Comparison of ENCODE assay signal across 10 mouse cellular contexts in genomic region chr8:111712588-111712987, GRCm38 (mm10). TPM values are rescaled to one million over a fixed set of nuclear protein-coding genes. Genes with fewer than 3 reads are reported as not detected.
A peak's percentile ranks its signal among the peaks of the same experiment; 100 is the strongest.
DNase-seq lines count a peak whose midpoint lies in the region; ATAC-seq and TF ChIP-seq lines count a peak whose summit lies in the region.
"Had no signal": no experiment of that assay in that cellular context is flagged by ENCODE, and none has a peak within 500 bp of the region (broad histone marks: within the 10 kb centered on the region; RNA-seq: fewer than 3 reads in every experiment).

No protein-coding gene starts in this region.

- DNase-seq in intestine, embryonic 14.5 days (ENCODE audit: low spot score), result peak; percentile 84
- DNase-seq in adrenal gland, postnatal 36 days, result peak; percentile 74 to 83
- peak; percentile 82 for DNase-seq in kidney, adult 9 months
- DNase-seq in lung, postnatal 4 days, result peak; percentile 66 to 78
- peak; percentile 55 for DNase-seq in urinary bladder, postnatal 25 days (ENCODE audit: low spot score)

- H3K9me3 ChIP-seq in intestine, embryonic 14.5 days (ENCODE audit: control insufficient read depth, low read length), result no peaks in the 10 kb centered on the region
- no peaks in the 10 kb centered on the region for H3K9me3 ChIP-seq in intestine, embryonic 16.5 days (ENCODE audit: control insufficient read depth, low read length)
- H3K9me3 ChIP-seq: embryonic facial prominence, embryonic 13.5 days; limb, embryonic 13.5 days had no signal

- no peaks in the 10 kb centered on the region for H3K27me3 ChIP-seq in intestine, embryonic 14.5 days (replicated peaks; ENCODE audit: control insufficient read depth, insufficient read depth, low read length)
- H3K27me3 ChIP-seq in intestine, embryonic 16.5 days (replicated peaks; ENCODE audit: control insufficient read depth, insufficient read depth, low read length), result no peaks in the 10 kb centered on the region
- H3K27me3 ChIP-seq: embryonic facial prominence, embryonic 13.5 days; limb, embryonic 13.5 days had no signal

- H3K27ac ChIP-seq in intestine, embryonic 14.5 days (ENCODE audit: low read depth), result no peak overlapping the region
- no peak overlapping the region for H3K27ac ChIP-seq in intestine, embryonic 16.5 days (ENCODE audit: low read length)
- H3K27ac ChIP-seq in embryonic fibroblast, embryonic 13.5 days (ENCODE audit: insufficient read depth, low read length), result no peak overlapping the region
- H3K27ac ChIP-seq: embryonic facial prominence, embryonic 13.5 days; limb, embryonic 13.5 days had no signal

- TF ChIP-seq POLR2A in embryonic fibroblast, embryonic 13.5 days (IDR thresholded peaks at IDR 0.05; ENCODE audit: low read depth, low read length), result no peak

- no peak overlapping the region for H3K4me2 ChIP-seq in intestine, embryonic 14.5 days (ENCODE audit: low read length)
- H3K4me2 ChIP-seq in intestine, embryonic 16.5 days (ENCODE audit: low read depth, low read length), result no peak overlapping the region
- H3K4me2 ChIP-seq: embryonic facial prominence, embryonic 13.5 days; limb, embryonic 13.5 days had no signal

- peak; percentile 81; the same call in 1 of the 2 replicates for TF ChIP-seq CTCF in embryonic fibroblast, embryonic 13.5 days (IDR thresholded peaks at IDR 0.05; ENCODE audit: borderline replicate concordance, insufficient read depth, low read length)

- H3K36me3 ChIP-seq in intestine, embryonic 14.5 days (ENCODE audit: control insufficient read depth, insufficient read depth, low read length), result peaks cover 79% of the 10 kb centered on the region
- peaks cover 35% of the 10 kb centered on the region for H3K36me3 ChIP-seq in intestine, embryonic 16.5 days (ENCODE audit: control insufficient read depth, insufficient read depth, low read length)

- no peak overlapping the region for H3K4me3 ChIP-seq in intestine, embryonic 14.5 days (ENCODE audit: low read depth, low read length)
- no peak overlapping the region for H3K4me3 ChIP-seq in intestine, embryonic 16.5 days (ENCODE audit: low read length)
- H3K4me3 ChIP-seq in embryonic fibroblast, embryonic 13.5 days (ENCODE audit: insufficient read depth, low read length), result no peak overlapping the region
- H3K4me3 ChIP-seq: embryonic facial prominence, embryonic 13.5 days; limb, embryonic 13.5 days had no signal

- no peak overlapping the region for H3K9ac ChIP-seq in intestine, embryonic 14.5 days (ENCODE audit: low read length)
- no peak overlapping the region for H3K9ac ChIP-seq in intestine, embryonic 16.5 days (ENCODE audit: low read depth, low read length)
- H3K9ac ChIP-seq: embryonic facial prominence, embryonic 13.5 days; limb, embryonic 13.5 days had no signal

- ATAC-seq in intestine, embryonic 14.5 days (replicated peaks; ENCODE audit: low FRiP score, low TSS enrichment, low read depth), result no peak
- ATAC-seq in intestine, embryonic 16.5 days, result no peak
- peak; percentile 77 for ATAC-seq in CD4-positive, CD25-positive, alpha-beta regulatory T cell, adult 4 months

- peaks cover 26% of the 10 kb centered on the region for H3K4me1 ChIP-seq in intestine, embryonic 14.5 days (replicated peaks; ENCODE audit: control insufficient read depth, insufficient read depth, low read length)
- H3K4me1 ChIP-seq in intestine, embryonic 16.5 days (ENCODE audit: control insufficient read depth, insufficient read depth, low read length), result peaks cover 26% of the 10 kb centered on the region
- H3K4me1 ChIP-seq in embryonic fibroblast, embryonic 13.5 days (ENCODE audit: control insufficient read depth, insufficient read depth, low read length), result peaks cover 19% of the 10 kb centered on the region

- WGBS in intestine, embryonic 14.5 days, result 82% methylated on average over 6 of the region's 6 CpGs
- WGBS in intestine, embryonic 16.5 days, result 76% methylated on average over 6 of the region's 6 CpGs

RNA-seq across cellular contexts. Expression of gene Ctrb1, which starts 21.8 kb away (rescaled TPM):
- 387 TPM in 1 of 2 replicates, not detected in the other for polyA plus RNA-seq in intestine, embryonic 14.5 days (2014; fragmentation: Nextera tagmentation; extraction: Ambion mirVana)
- 1,904 and 2,500 TPM in 2 replicates for polyA plus RNA-seq in intestine, embryonic 16.5 days (2015; fragmentation: Nextera tagmentation; extraction: Ambion mirVana)
- polyA plus RNA-seq in CD4-positive, CD25-positive, alpha-beta regulatory T cell, adult 4 months (2017; shearing (Covaris generic)), result not detected
- total RNA-seq in adrenal gland, postnatal 36 days (2021), result under 1 TPM in 1 of 2 experiments, not detected in 1; 0.36 TPM
- not detected in 2 replicates for polyA plus RNA-seq in embryonic fibroblast, embryonic 13.5 days (2011; ENCODE audit: insufficient read length, low read depth, missing spikeins)
- polyA plus RNA-seq: embryonic facial prominence, embryonic 13.5 days had no signal

RNA-seq across cellular contexts. Expression of gene Bcar1, which starts 31.0 kb away (rescaled TPM):
- polyA plus RNA-seq in intestine, embryonic 14.5 days (2014; fragmentation: Nextera tagmentation; extraction: Ambion mirVana), result 50.2 and 54.2 TPM in 2 replicates
- 44.6 and 48.5 TPM in 2 replicates for polyA plus RNA-seq in intestine, embryonic 16.5 days (2015; fragmentation: Nextera tagmentation; extraction: Ambion mirVana)
- polyA plus RNA-seq in CD4-positive, CD25-positive, alpha-beta regulatory T cell, adult 4 months (2017; shearing (Covaris generic)), result under 1 TPM; 0.27 to 0.42 TPM
- 10 to 100 TPM; 68.5 to 75.7 TPM for total RNA-seq in adrenal gland, postnatal 36 days (2021)
- 37.0 and 45.8 TPM in 2 replicates for polyA plus RNA-seq in embryonic fibroblast, embryonic 13.5 days (2011; ENCODE audit: insufficient read length, low read depth, missing spikeins)

Comparison
In these comparisons a context has a peak if more than half of its experiments do, and no peak if none do; other contexts are left out.
1. RNA of gene Bcar1, which starts 31.0 kb away (polyA plus RNA-seq): 50.2 to 54.2 TPM in intestine, embryonic 14.5 days, 44.6 to 48.5 TPM in intestine, embryonic 16.5 days and 37.0 to 45.8 TPM in embryonic fibroblast, embryonic 13.5 days; 0.27 to 0.42 TPM in CD4-positive, CD25-positive, alpha-beta regulatory T cell, adult 4 months; every median in the first group is over 10 times any median in the second.
2. Peak in every context shown above with its lines, with median percentiles within 50 percentile points of each other: DNase-seq.